Mouse (Mus musculus): ENCODE results near the gene Cel. TPM values are rescaled to one million over a fixed set of nuclear protein-coding genes. Genes with fewer than 3 reads are reported as not detected.

Cel gene
- polyA plus RNA-seq, 1 experiment from 2014 or later: not detected

- 85% methylated on average over 4 of the region's 4 CpGs for WGBS
- Histone ChIP-seq H3K4me2 (ENCODE audit: low read length) (no peak overlapping the region), H3K9ac (replicated peaks; ENCODE audit: low read length) (no peak overlapping the region), H3K4me3 (replicated peaks; ENCODE audit: low read depth, low read length) (no peak overlapping the region), H3K36me3 (ENCODE audit: control insufficient read depth, insufficient read depth, low read length) (peaks cover 90% of the 10 kb centered on the region), H3K9me3 (ENCODE audit: control insufficient read depth, low read length) (no peaks in the 10 kb centered on the region), H3K4me1 (ENCODE audit: control insufficient read depth, insufficient read depth, low read length) (no peaks in the 10 kb centered on the region), H3K27ac (replicated peaks; ENCODE audit: low read depth, low read length) (no peak overlapping the region), H3K27me3 (ENCODE audit: control insufficient read depth, insufficient read depth, low read length) (no peaks in the 10 kb centered on the region)
- DNase-seq: no peak
- no peak for ATAC-seq (ENCODE audit: low FRiP score, low TSS enrichment)
Observed at GRCm38 (mm10) chr2:28575341-28575740, 12.1 kb upstream of the Cel start.

GRCm38 (mm10) chr2:28569903-28570302 is 6.7 kb upstream of the Cel start:
- DNase-seq (no peak), ATAC-seq (ENCODE audit: low FRiP score, low TSS enrichment) (no peak)
- WGBS: 74% methylated on average over 2 of the region's 3 CpGs
- Histone ChIP-seq H3K4me2 (ENCODE audit: low read length) (no peak overlapping the region), H3K9me3 (ENCODE audit: control insufficient read depth, low read length) (no peaks in the 10 kb centered on the region), H3K27ac (replicated peaks; ENCODE audit: low read depth, low read length) (no peak overlapping the region), H3K4me1 (ENCODE audit: control insufficient read depth, insufficient read depth, low read length) (no peaks in the 10 kb centered on the region), H3K9ac (replicated peaks; ENCODE audit: low read length) (no peak overlapping the region), H3K4me3 (replicated peaks; ENCODE audit: low read depth, low read length) (no peak overlapping the region), H3K27me3 (ENCODE audit: control insufficient read depth, insufficient read depth, low read length) (no peaks in the 10 kb centered on the region), H3K36me3 (ENCODE audit: control insufficient read depth, insufficient read depth, low read length) (peaks cover 99% of the 10 kb centered on the region)

GRCm38 (mm10) chr2:28566545-28566944 is 3.3 kb upstream of the Cel start:
- H3K36me3 ChIP-seq (ENCODE audit: control insufficient read depth, insufficient read depth, low read length): peaks cover 66% of the 10 kb centered on the region
- no peaks in the 10 kb centered on the region for H3K27me3 ChIP-seq (ENCODE audit: control insufficient read depth, insufficient read depth, low read length)
- no peaks in the 10 kb centered on the region for H3K4me1 ChIP-seq (ENCODE audit: control insufficient read depth, insufficient read depth, low read length)
- 77% methylated on average over 5 of the region's 5 CpGs for WGBS
- H3K4me2 ChIP-seq (ENCODE audit: low read length): no peak overlapping the region
- DNase-seq (no peak), ATAC-seq (ENCODE audit: low FRiP score, low TSS enrichment) (no peak)
- no peak overlapping the region for H3K9ac ChIP-seq (replicated peaks; ENCODE audit: low read length)
- H3K27ac ChIP-seq (replicated peaks; ENCODE audit: low read depth, low read length): no peak overlapping the region
- no peaks in the 10 kb centered on the region for H3K9me3 ChIP-seq (ENCODE audit: control insufficient read depth, low read length)
- no peak overlapping the region for H3K4me3 ChIP-seq (replicated peaks; ENCODE audit: low read depth, low read length)

GRCm38 (mm10) chr2:28564380-28564779 is 1.2 kb upstream of the Cel start:
- Histone ChIP-seq H3K36me3 (ENCODE audit: control insufficient read depth, insufficient read depth, low read length) (peaks cover 45% of the 10 kb centered on the region), H3K9me3 (ENCODE audit: control insufficient read depth, low read length) (no peaks in the 10 kb centered on the region), H3K4me2 (ENCODE audit: low read length) (no peak overlapping the region), H3K9ac (replicated peaks; ENCODE audit: low read length) (no peak overlapping the region), H3K4me3 (replicated peaks; ENCODE audit: low read depth, low read length) (no peak overlapping the region), H3K27ac (replicated peaks; ENCODE audit: low read depth, low read length) (no peak overlapping the region), H3K27me3 (ENCODE audit: control insufficient read depth, insufficient read depth, low read length) (no peaks in the 10 kb centered on the region), H3K4me1 (ENCODE audit: control insufficient read depth, insufficient read depth, low read length) (no peaks in the 10 kb centered on the region)
- no peak for DNase-seq
- ATAC-seq (ENCODE audit: low FRiP score, low TSS enrichment): no peak
- WGBS: 94% methylated on average over 4 of the region's 4 CpGs

- H3K4me2 ChIP-seq (ENCODE audit: low read length): no peak overlapping the region
- H3K9me3 ChIP-seq (ENCODE audit: control insufficient read depth, low read length): no peaks in the 10 kb centered on the region
- no peaks in the 10 kb centered on the region for H3K27me3 ChIP-seq (ENCODE audit: control insufficient read depth, insufficient read depth, low read length)
- DNase-seq (no peak), ATAC-seq (ENCODE audit: low FRiP score, low TSS enrichment) (no peak)
- no peak overlapping the region for H3K4me3 ChIP-seq (replicated peaks; ENCODE audit: low read depth, low read length)
- H3K36me3 ChIP-seq (ENCODE audit: control insufficient read depth, insufficient read depth, low read length): peaks cover 40% of the 10 kb centered on the region
- H3K9ac ChIP-seq (replicated peaks; ENCODE audit: low read length): no peak overlapping the region
- no peak overlapping the region for H3K27ac ChIP-seq (replicated peaks; ENCODE audit: low read depth, low read length)
- H3K4me1 ChIP-seq (ENCODE audit: control insufficient read depth, insufficient read depth, low read length): no peaks in the 10 kb centered on the region
Observed at GRCm38 (mm10) chr2:28563830-28564229, 627 bp upstream of the Cel start.

GRCm38 (mm10) chr2:28557452-28557851 is 5.8 kb downstream of the Cel start:
- H3K4me2 ChIP-seq (ENCODE audit: low read length): no peak overlapping the region
- ATAC-seq (ENCODE audit: low FRiP score, low TSS enrichment) (no peak), DNase-seq (no peak)
- 86% methylated on average over 5 of the region's 5 CpGs for WGBS
- peaks cover 27% of the 10 kb centered on the region for H3K36me3 ChIP-seq (ENCODE audit: control insufficient read depth, insufficient read depth, low read length)
- H3K9me3 ChIP-seq (ENCODE audit: control insufficient read depth, low read length): no peaks in the 10 kb centered on the region
- H3K27ac ChIP-seq (replicated peaks; ENCODE audit: low read depth, low read length): no peak overlapping the region
- no peak overlapping the region for H3K4me3 ChIP-seq (replicated peaks; ENCODE audit: low read depth, low read length)
- no peaks in the 10 kb centered on the region for H3K4me1 ChIP-seq (ENCODE audit: control insufficient read depth, insufficient read depth, low read length)
- no peaks in the 10 kb centered on the region for H3K27me3 ChIP-seq (ENCODE audit: control insufficient read depth, insufficient read depth, low read length)
- H3K9ac ChIP-seq (replicated peaks; ENCODE audit: low read length): no peak overlapping the region

- ATAC-seq (ENCODE audit: low FRiP score, low TSS enrichment): no peak
- 96% methylated on average over 5 of the region's 5 CpGs for WGBS
Observed at GRCm38 (mm10) chr2:28552301-28552700, 10.9 kb downstream of the Cel start.

GRCm38 (mm10) chr2:28549157-28549556 is 14.0 kb downstream of the Cel start:
- no peak overlapping the region for H3K4me3 ChIP-seq (replicated peaks; ENCODE audit: low read depth, low read length)
- ATAC-seq (ENCODE audit: low FRiP score, low TSS enrichment) (no peak), DNase-seq (no peak)
- no peaks in the 10 kb centered on the region for H3K4me1 ChIP-seq (ENCODE audit: control insufficient read depth, insufficient read depth, low read length)
- no peak overlapping the region for H3K27ac ChIP-seq (replicated peaks; ENCODE audit: low read depth, low read length)
- peaks cover 99% of the 10 kb centered on the region for H3K36me3 ChIP-seq (ENCODE audit: control insufficient read depth, insufficient read depth, low read length)
- WGBS: 89% methylated on average over 13 of the region's 13 CpGs
- H3K4me2 ChIP-seq (ENCODE audit: low read length): no peak overlapping the region
- no peaks in the 10 kb centered on the region for H3K9me3 ChIP-seq (ENCODE audit: control insufficient read depth, low read length)
- H3K27me3 ChIP-seq (ENCODE audit: control insufficient read depth, insufficient read depth, low read length): no peaks in the 10 kb centered on the region
- H3K9ac ChIP-seq (replicated peaks; ENCODE audit: low read length): no peak overlapping the region

More at GRCm38 (mm10) chr2:28552301-28552700, 10.9 kb downstream of the Cel start:
- no peak for DNase-seq
- H3K27me3 ChIP-seq (ENCODE audit: control insufficient read depth, insufficient read depth, low read length): no peaks in the 10 kb centered on the region
- H3K36me3 ChIP-seq (ENCODE audit: control insufficient read depth, insufficient read depth, low read length): peaks cover 77% of the 10 kb centered on the region
- H3K4me2 ChIP-seq (ENCODE audit: low read length): no peak overlapping the region
- H3K4me3 ChIP-seq (replicated peaks; ENCODE audit: low read depth, low read length): no peak overlapping the region
- no peak overlapping the region for H3K27ac ChIP-seq (replicated peaks; ENCODE audit: low read depth, low read length)
- H3K9ac ChIP-seq (replicated peaks; ENCODE audit: low read length): no peak overlapping the region
- no peaks in the 10 kb centered on the region for H3K9me3 ChIP-seq (ENCODE audit: control insufficient read depth, low read length)
- H3K4me1 ChIP-seq (ENCODE audit: control insufficient read depth, insufficient read depth, low read length): no peaks in the 10 kb centered on the region

- 50% methylated on average over 11 of the region's 11 CpGs for WGBS
- H3K4me2 ChIP-seq (ENCODE audit: low read length): no peak overlapping the region
- no peak overlapping the region for H3K9ac ChIP-seq (replicated peaks; ENCODE audit: low read length)
- H3K4me3 ChIP-seq (replicated peaks; ENCODE audit: low read depth, low read length): no peak overlapping the region
- H3K9me3 ChIP-seq (ENCODE audit: control insufficient read depth, low read length): no peaks in the 10 kb centered on the region
- no peak overlapping the region for H3K27ac ChIP-seq (replicated peaks; ENCODE audit: low read depth, low read length)
- peaks cover 97% of the 10 kb centered on the region for H3K36me3 ChIP-seq (ENCODE audit: control insufficient read depth, insufficient read depth, low read length)
- ATAC-seq (ENCODE audit: low FRiP score, low TSS enrichment): peak; percentile 58; the same call in 1 of the 2 replicates
- H3K4me1 ChIP-seq (ENCODE audit: control insufficient read depth, insufficient read depth, low read length): no peaks in the 10 kb centered on the region
- DNase-seq: peak; percentile 88
- H3K27me3 ChIP-seq (ENCODE audit: control insufficient read depth, insufficient read depth, low read length): no peaks in the 10 kb centered on the region
Observed at GRCm38 (mm10) chr2:28547237-28548172, 15.7 kb downstream of the Cel start.

All from midbrain, embryonic 14.5 days (tissue).